Mouse (Mus musculus) heart, embryonic 12.5 days (tissue): Measurements from ENCODE around the gene Morc3. TPM values are rescaled to one million over a fixed set of nuclear protein-coding genes. Genes with fewer than 3 reads are reported as not detected.
A peak's percentile ranks its signal among the peaks of the same experiment; 100 is the strongest.

ENCODE experiments used
- ATAC-seq: fragments of 200-750 bp; cut with Nextera tagmentation; 2 replicates; pipeline ENCODE4 v1.8.0; 2017; ENCODE audit warnings: moderate TSS enrichment, moderate library complexity; ENCODE audit not compliant: insufficient number of reproducible peaks, low FRiP score
- H3K27ac ChIP-seq: fragments of 300-500 bp; sonication (generic); 2 replicates; pipeline ENCODE4 v1.5.1; 2016; ENCODE audit warnings: mild to moderate bottlenecking, moderate library complexity; ENCODE audit not compliant: poor library complexity, severe bottlenecking
- H3K27me3 ChIP-seq: fragments of 300-500 bp; sonication (generic); replicated peaks from 2 replicates; pipeline ENCODE4 v1.6.1; 2016; ENCODE audit warnings: mild to moderate bottlenecking, moderate library complexity
- H3K36me3 ChIP-seq: fragments of 300-500 bp; sonication (generic); 2 replicates; pipeline ENCODE4 v1.6.1; 2016; ENCODE audit warnings: mild to moderate bottlenecking, moderate library complexity
- H3K4me1 ChIP-seq: fragments of 300-500 bp; sonication (generic); replicated peaks from 2 replicates; pipeline ENCODE4 v1.6.1; 2016; ENCODE audit warnings: mild to moderate bottlenecking
- H3K4me2 ChIP-seq: fragments of 300-500 bp; sonication (generic); 2 replicates; pipeline ENCODE4 v1.6.1; 2016; ENCODE audit warnings: mild to moderate bottlenecking, moderate library complexity
- H3K4me3 ChIP-seq: fragments of 300-500 bp; sonication (generic); 2 replicates; pipeline ENCODE4 v1.5.1; 2016; ENCODE audit warnings: mild to moderate bottlenecking
- H3K9ac ChIP-seq: fragments of 300-500 bp; sonication (generic); 2 replicates; pipeline ENCODE4 v1.6.1; 2016; ENCODE audit warnings: mild to moderate bottlenecking, moderate library complexity
- H3K9me3 ChIP-seq: fragments of 300-500 bp; sonication (generic); replicated peaks from 2 replicates; pipeline ENCODE4 v1.6.1; 2016; ENCODE audit warnings: mild to moderate bottlenecking, moderate library complexity
- WGBS: fragments of 180-500 bp; shearing (Covaris S2); methylation state at CpG from one replicate; pipeline ENCODE4 v1.1.7; 2016; 5-methylcytosine and 5-hydroxymethylcytosine counted together
- polyA plus RNA-seq: library from polyadenylated mRNA; unstranded; fragments of >200 nt; fragmentation: Nextera tagmentation; extraction: Ambion mirVana; gene quantifications from 2 replicates; pipeline ENCODE4 v1.2.1, GENCODE M21; 2016

Morc3 gene
- polyA plus RNA-seq, result 32.1 and 35.0 TPM in 2 replicates

DNA sequence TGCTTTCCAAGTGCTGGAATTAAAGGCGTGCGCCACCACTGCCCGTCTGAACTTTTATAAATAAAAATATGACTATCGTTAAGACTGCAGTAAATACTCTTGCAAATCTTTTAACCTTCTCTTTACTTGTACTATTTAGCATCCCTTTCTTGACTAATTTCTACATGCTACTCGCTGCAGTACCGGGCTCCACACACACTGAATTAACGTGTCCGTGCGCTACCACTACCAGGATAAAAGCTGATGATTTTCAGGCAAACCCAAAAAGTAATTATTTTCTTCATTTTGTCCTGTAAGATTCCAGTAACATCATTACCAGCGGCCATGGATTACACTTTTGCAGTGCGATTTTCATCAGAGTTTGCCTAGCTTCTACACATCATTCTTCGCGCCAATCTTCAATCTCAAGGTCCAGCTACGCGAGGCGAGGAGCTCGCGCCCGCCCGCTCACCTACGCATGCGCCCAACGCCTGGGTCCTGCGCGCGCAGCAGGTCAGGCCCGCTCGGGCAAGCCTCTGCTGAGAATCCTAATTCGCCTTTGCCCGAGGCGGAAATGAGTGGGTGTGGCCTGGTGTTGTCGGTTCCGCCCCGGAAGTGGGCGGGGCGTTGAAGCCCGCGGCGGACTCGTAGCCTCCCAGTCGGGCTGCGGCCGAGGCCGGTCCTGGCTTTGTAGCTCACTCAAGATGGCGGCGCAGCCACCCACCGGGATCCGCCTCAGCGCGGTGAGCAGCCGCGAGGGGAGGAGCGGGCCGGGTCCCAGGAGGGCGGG, at the start of gene Morc3:
Gene Morc3 (plus strand): TSS at position 495 of the 769 bp plus-strand sequence.
- 11% methylated on average over 55 of the region's 55 CpGs for WGBS
- Histone ChIP-seq H3K27ac (peak within 1 kb of the TSS; percentile 90), H3K27me3 (no peaks in the 10 kb centered on the region), H3K9me3 (peaks cover 8% of the 10 kb centered on the region; the same call in 1 of the 2 replicates), H3K4me3 (peak within 1 kb of the TSS; percentile 71), H3K4me2 (peak within 1 kb of the TSS; percentile 79), H3K4me1 (peaks cover 20% of the 10 kb centered on the region), H3K9ac (peak within 1 kb of the TSS; percentile 97), H3K36me3 (no peaks in the 10 kb centered on the region)
- ATAC-seq, result peak; percentile 98

GRCm38 (mm10) chr16:93784175-93784574, 47.7 kb upstream of the Morc3 start:
- H3K4me2 ChIP-seq, result no peak overlapping the region
- peaks cover 5% of the 10 kb centered on the region for H3K9me3 ChIP-seq
- H3K4me1 ChIP-seq, result peaks cover 7% of the 10 kb centered on the region; the same call in 1 of the 2 replicates
- H3K9ac ChIP-seq, result no peak overlapping the region
- H3K36me3 ChIP-seq, result peaks cover 8% of the 10 kb centered on the region
- no peak for ATAC-seq
- no peaks in the 10 kb centered on the region for H3K27me3 ChIP-seq
- no peak overlapping the region for H3K27ac ChIP-seq
- 80% methylated on average over 7 of the region's 7 CpGs for WGBS
- H3K4me3 ChIP-seq, result no peak overlapping the region

DNA sequence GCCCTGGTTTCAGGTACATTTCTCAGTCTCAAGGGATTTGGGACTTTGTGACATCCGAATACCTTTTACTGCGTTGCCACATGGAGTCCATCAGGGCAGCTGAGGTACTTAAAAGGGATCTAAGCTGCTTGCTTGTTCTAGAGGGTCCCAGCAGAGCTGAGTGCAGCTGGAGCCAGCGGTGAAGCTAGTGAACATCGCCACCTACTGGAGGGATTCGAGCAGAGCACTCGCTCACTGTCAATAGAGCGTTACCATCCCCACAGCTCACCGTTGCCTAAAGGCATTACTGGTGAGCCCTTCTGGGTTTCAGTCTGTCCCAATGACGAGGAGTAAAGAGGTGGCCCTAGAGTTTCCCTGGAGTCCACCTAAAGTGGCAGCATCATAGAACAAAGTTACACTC, 46.1 kb upstream of the Morc3 start:
- WGBS, result 6% methylated on average over 9 of the region's 9 CpGs
- Histone ChIP-seq H3K4me1 (peaks cover 3% of the 10 kb centered on the region; the same call in 1 of the 2 replicates), H3K4me2 (no peak overlapping the region), H3K27ac (no peak overlapping the region), H3K36me3 (peaks cover 8% of the 10 kb centered on the region), H3K27me3 (no peaks in the 10 kb centered on the region), H3K9ac (no peak overlapping the region), H3K4me3 (no peak overlapping the region), H3K9me3 (peaks cover 5% of the 10 kb centered on the region)
- 0 out of 2 replicates have a peak, but pooled peaks have one; percentile 42 for ATAC-seq

DNA sequence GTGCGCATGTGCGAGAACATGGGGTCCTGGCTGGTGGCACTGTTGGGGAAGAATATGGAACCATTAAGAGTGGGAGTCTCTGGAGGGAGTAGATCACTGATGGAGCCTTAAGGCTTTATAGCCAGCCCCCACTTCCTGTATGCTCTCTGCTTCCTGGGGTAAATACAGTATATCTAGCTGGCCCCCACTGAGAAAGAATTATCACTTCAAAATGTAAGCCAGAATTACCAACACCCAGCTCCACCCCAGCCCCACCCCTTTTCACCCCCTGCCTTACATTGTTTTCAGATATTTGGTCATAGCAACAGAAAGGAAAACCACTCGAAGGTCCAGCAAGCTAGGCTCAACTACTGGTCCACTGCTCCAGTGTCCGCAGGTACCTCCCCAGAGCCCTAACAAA, 43.5 kb upstream of the Morc3 start:
- 0 out of 2 replicates have a peak, but pooled peaks cover 3% of the 10 kb centered on the region for H3K4me1 ChIP-seq
- no peak overlapping the region for H3K4me2 ChIP-seq
- no peaks in the 10 kb centered on the region for H3K27me3 ChIP-seq
- H3K9me3 ChIP-seq, result peaks cover 5% of the 10 kb centered on the region
- no peak overlapping the region for H3K9ac ChIP-seq
- no peak for ATAC-seq
- 78% methylated on average over 4 of the region's 4 CpGs for WGBS
- H3K36me3 ChIP-seq, result peaks cover 8% of the 10 kb centered on the region
- H3K4me3 ChIP-seq, result no peak overlapping the region
- no peak overlapping the region for H3K27ac ChIP-seq

GRCm38 (mm10) chr16:93788881-93789280, 43.0 kb upstream of the Morc3 start:
- 0 out of 2 replicates have a peak, but pooled peaks cover 3% of the 10 kb centered on the region for H3K4me1 ChIP-seq
- H3K9ac ChIP-seq, result no peak overlapping the region
- H3K27me3 ChIP-seq, result no peaks in the 10 kb centered on the region
- H3K9me3 ChIP-seq, result peaks cover 4% of the 10 kb centered on the region
- WGBS, result 90% methylated on average over 8 of the region's 8 CpGs
- H3K4me3 ChIP-seq, result no peak overlapping the region
- ATAC-seq, result no peak
- no peak overlapping the region for H3K4me2 ChIP-seq
- peaks cover 4% of the 10 kb centered on the region for H3K36me3 ChIP-seq
- H3K27ac ChIP-seq, result no peak overlapping the region

GRCm38 (mm10) chr16:93789971-93790755, 41.8 kb upstream of the Morc3 start:
- no peaks in the 10 kb centered on the region for H3K9me3 ChIP-seq
- 0 out of 2 replicates have a peak, but pooled peaks cover 3% of the 10 kb centered on the region for H3K4me1 ChIP-seq
- no peak overlapping the region for H3K4me2 ChIP-seq
- no peaks in the 10 kb centered on the region for H3K36me3 ChIP-seq
- H3K4me3 ChIP-seq, result no peak overlapping the region
- 35% methylated on average over 5 of the region's 5 CpGs for WGBS
- H3K27me3 ChIP-seq, result no peaks in the 10 kb centered on the region
- no peak overlapping the region for H3K9ac ChIP-seq
- no peak overlapping the region for H3K27ac ChIP-seq
- no peak for ATAC-seq

DNA sequence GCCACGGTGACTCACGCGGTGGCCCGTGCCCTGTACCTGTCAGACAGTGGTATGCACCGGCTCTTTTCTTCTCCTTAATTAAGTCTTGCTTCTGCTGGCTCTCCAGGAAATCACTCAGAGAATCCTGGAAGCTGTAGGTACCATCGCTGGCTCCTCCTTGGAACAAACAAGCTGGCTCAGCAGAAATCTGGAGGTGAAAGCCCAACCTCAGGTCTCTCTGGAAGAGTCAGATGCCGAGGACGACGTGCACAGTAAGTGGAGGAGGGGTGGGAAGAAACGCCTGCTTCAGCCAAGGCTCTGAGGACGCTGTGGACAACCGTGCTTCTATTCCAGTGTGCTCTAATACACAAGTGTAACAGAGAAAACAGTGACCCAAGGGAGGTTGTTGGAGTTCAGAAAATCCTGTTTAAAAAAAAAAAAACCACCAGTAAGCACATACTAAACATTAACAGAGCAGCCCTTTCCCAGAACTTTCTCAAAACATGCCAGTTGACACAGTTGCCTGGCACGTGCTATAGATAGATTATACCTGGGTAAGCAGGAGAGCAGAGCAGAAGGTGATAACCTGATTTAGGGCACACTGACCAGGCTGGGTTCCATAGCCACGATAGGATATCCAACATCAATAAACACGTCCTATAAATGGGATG, 38.8 kb upstream of the Morc3 start:
- WGBS, result 61% methylated on average over 15 of the region's 15 CpGs
- ATAC-seq, result no peak
- Histone ChIP-seq H3K4me1 (peaks cover 20% of the 10 kb centered on the region), H3K36me3 (no peaks in the 10 kb centered on the region), H3K27ac (no peak overlapping the region), H3K4me2 (no peak overlapping the region), H3K27me3 (no peaks in the 10 kb centered on the region), H3K9me3 (no peaks in the 10 kb centered on the region), H3K4me3 (no peak overlapping the region), H3K9ac (no peak overlapping the region)

DNA sequence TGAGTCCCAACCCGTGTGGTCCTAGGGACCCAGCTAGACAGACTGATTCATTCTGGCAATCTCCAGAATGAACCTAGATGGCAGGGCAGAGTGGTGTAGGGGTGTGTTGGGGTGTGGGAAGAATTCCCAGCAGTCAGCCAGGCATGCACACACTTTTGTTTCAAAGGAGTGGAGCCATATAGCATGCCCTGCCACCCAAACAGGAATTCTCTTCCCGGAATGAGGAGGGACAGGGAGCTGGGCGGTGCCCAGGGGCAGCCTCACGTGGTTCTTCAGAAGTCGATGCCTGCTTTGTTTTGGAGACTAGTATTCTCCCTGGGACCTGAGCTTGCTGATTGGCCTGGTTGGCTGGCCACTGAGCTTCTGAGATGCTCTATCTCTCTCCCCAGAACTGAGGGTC, 37.1 kb upstream of the Morc3 start:
- Histone ChIP-seq H3K27ac (no peak overlapping the region), H3K4me3 (no peak overlapping the region), H3K27me3 (no peaks in the 10 kb centered on the region), H3K9ac (no peak overlapping the region), H3K4me2 (no peak overlapping the region), H3K4me1 (peaks cover 27% of the 10 kb centered on the region), H3K36me3 (no peaks in the 10 kb centered on the region), H3K9me3 (no peaks in the 10 kb centered on the region)
- 81% methylated on average over 5 of the region's 5 CpGs for WGBS
- no peak for ATAC-seq

- no peak overlapping the region for H3K4me3 ChIP-seq
- 92% methylated on average over 5 of the region's 5 CpGs for WGBS
- no peak overlapping the region for H3K9ac ChIP-seq
- H3K27me3 ChIP-seq, result no peaks in the 10 kb centered on the region
- no peaks in the 10 kb centered on the region for H3K36me3 ChIP-seq
- ATAC-seq, result no peak
- peaks cover 27% of the 10 kb centered on the region for H3K4me1 ChIP-seq
- no peaks in the 10 kb centered on the region for H3K9me3 ChIP-seq
- no peak overlapping the region for H3K4me2 ChIP-seq
- H3K27ac ChIP-seq, result no peak overlapping the region
These were observed 36.5 kb upstream of the Morc3 start for GRCm38 (mm10) chr16:93795391-93795790.

- no peak for ATAC-seq
- Histone ChIP-seq H3K27ac (no peak overlapping the region), H3K9me3 (no peaks in the 10 kb centered on the region), H3K9ac (peak overlapping the region; percentile 40; the same call in 1 of the 2 replicates), H3K4me3 (no peak overlapping the region), H3K27me3 (no peaks in the 10 kb centered on the region), H3K36me3 (no peaks in the 10 kb centered on the region), H3K4me2 (no peak overlapping the region), H3K4me1 (peaks cover 25% of the 10 kb centered on the region)
- 78% methylated on average over 12 of the region's 12 CpGs for WGBS
These were observed 34.7 kb upstream of the Morc3 start for GRCm38 (mm10) chr16:93797021-93797840.
